Mouse (Mus musculus) spleen, postnatal 4 days (tissue): ENCODE measurements around the gene Trim8.
A peak's percentile ranks its signal among the peaks of the same experiment; 100 is the strongest.

Experiments
- DNase-seq, 2 experiments: peaks; one replicate each; pipeline ENCODE4 v3.0.0; 2022; ENCODE audit warnings: low spot score in 2 of 2

The Trim8 gene

DNA sequence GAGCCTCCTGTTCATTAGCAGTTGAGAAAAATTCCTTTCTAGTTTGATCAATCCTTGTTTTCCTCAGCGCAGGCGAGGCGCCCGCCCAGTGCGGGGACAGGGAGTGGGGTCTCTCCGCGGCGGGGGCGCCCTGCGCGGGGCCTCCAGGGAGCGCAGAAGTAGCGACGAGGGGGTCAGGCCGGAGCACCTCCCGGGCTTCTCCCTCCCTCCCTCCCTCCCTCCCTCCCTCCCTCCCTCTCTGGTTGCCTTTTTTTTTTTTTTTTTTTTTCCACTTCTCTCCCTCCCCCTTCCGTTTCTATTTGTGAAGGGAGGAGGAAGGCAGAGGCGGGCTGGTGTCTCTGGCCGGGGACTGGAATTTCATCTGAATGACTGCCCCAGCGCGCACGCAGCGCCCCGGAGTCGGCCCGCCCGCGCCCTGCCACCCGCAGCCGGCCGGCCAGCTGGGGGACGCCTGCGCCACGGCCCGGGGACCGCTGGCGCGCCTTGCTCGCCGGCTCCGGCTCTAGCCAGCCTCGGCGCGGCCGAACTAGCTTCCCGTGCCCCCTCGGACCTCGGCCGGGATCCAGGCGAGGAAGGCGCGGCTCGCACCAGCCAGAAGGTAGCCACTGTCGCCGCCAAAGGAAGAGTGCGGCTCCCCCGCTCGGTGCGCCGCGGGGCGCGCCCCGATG, at the start of gene Trim8:
Trim8 (plus strand) TSS at position 302 of the 668 bp plus-strand sequence.
- DNase-seq, result peak; percentile 67 to 87

DNA sequence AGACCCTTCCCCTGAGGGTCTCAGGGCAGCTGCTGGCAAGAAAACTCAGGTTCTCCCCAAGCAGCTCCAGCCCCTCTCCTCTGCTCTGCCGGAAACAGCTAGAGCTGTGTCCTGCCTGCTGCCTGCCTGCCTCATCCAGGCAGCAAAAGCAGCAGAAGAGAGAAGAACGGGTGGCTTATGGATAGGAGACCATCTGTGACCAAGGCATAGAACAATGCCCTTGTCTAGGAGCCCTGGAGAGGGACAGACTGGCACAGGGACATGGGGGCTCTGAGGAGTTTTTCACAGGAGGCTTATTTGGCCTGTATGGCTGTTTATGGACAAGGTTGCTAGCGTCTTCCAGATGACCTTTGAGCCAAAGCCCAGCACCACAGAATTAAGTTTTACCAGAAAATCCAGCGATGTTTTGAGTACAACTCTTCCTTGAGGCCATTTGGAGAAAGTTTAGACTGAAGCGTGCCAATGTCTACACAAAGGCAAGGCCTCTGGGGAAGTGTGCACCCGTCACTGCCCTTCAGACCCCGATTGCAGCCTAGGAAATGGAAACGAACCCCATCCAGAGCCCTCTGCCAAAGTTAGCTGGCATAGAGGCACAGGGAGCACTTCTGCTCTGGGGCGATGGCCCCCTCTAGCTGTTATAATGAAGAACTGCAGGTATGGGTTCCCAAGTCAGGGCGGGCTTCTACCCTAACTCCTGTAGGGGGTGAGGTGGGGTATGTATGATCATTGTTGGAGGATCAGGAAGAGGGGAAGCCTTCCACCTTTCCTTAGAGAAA, 49.3 kb upstream of the Trim8 start:
- peak; percentile 49 to 78 for DNase-seq

DNA sequence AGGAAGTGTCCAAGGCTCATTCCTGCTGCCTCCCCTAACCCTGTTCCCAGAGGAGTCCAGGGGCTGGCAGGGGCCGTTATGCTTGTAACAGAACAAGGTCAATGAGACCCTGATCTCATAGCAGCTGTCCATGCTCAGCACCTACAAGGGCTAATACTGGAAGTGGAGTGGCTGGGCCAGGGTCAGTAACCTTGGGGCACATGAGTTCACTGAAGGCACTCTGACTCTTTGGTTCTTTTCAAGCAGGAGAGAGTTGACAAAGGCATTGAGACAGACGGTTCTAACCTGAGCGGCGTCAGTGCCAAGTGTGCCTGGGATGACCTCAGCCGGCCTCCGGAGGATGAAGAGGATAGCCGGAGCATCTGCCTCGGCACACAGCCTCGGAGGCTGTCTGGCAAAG, 48.6 kb upstream of the Trim8 start:
- DNase-seq, result peak in 1 of 2 experiments; percentile 65

DNA sequence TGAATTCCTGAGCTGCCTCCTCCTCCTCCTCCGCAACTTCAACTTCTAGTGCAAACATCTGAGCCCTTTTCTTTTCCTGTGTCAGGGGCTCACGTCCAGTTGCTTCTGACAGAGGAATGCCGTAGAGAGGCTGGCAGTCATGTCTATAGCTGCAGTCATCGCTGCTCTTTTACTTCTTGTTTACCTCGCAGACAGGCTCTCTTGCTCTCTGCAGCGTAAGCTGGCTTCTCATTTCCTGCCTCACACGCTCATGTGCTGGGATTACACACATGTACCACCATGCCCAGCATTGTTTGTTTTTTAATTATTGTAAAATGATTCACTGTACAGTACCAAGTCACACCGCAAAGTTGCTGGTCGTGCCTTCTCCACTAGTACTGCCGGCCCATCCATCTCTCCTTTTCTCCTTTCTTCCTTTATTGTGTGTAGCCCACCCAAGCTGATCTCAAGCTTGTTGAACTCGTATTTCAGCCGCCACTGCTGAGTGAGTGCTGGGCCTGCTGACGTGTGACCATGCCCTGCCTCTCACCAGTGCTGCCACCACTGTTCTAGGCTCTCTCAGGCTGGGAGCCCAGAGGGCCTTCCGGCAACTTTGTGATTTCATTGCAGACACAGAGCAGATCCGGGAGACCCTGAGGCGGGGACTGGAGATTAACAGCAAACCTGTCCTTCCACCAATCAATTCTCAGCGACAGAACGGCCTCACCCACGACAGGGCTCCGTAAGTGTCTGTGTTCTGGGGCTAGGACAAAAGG, 47.2 kb upstream of the Trim8 start:
- peak; percentile 35 to 74 for DNase-seq

- DNase-seq, result peak; percentile 67 to 78
These were observed 46.5 kb upstream of the Trim8 start for GRCm38 (mm10) chr19:46455032-46455431.

GRCm38 (mm10) chr19:46455556-46455955, 45.9 kb upstream of the Trim8 start:
- no peak for DNase-seq

DNA sequence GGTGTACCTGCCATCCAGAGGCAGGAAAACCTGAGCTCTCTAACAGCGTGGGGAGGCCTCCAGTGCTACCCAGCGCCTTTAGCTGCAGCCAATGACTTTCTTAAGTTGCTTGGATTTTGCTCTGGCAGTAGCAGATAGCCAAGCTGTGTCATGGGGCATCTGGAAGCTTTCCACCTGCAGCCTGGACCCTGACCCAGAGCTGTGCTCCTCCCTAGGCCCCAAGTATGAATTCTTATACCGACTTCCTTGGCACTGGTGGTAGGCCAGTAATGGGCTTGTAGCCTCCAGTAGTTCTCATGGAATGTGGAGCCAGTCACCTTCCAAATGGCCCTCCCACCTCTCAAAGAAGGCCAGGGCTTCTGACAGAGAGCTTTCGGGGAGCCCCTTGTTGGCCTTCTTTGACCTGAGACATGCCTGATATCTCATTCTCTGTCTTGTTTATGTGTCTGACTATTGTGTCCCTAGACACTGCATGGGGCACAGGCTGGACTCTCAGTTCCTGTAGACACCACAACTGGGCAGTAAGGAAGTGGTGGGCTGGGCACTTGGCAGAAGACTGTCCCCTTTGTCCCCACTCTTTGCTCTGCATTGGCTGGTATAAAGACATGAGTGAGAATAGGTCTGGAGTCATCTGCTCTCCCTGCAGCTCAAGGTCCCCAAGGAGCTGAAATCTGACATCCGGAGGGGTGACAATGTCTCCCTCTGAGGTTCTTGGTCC, 45.3 kb upstream of the Trim8 start:
- DNase-seq, result peak in 1 of 2 experiments; percentile 67

- DNase-seq, result no peak
These were observed 43.7 kb upstream of the Trim8 start for GRCm38 (mm10) chr19:46457798-46458197.

DNA sequence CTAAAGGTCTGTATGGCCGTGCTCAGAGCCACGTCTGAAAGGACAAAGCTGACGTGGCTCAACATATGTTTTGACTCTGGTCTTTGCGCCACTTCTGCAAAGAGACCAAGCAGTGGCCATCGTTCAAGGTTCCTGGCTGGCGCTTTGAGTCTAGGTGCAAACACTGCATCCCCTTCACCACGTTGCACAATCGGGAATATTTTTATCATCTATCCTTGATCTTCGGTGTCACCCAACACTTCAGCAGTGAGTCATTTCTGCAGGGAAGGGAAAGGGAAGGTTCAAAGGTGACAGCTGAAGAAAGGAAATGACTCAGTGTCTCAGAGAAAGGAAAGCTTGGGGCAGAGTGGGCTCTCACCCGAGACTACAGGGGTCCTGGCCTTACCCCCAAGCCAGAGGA, 42.2 kb upstream of the Trim8 start:
- DNase-seq, result no peak

DNA sequence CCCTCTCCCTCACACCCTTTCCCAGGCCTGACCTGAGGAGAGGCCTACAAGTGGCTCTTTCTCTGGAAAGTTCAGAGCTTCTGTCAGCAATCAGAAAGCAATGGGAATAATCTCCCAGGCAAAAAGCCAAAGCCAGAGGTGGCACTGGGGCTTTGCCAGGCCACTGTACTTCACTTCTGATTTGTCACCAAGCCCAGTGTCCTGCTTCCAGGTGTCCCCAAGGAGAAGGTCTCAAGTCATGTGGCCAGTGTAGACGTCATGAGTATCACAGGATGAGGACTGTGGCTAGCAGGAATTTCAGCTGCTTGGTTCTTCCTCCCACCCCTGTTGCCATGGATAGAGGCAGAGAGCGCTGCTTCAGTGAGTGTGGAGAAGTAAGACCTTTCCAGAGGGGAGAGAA, 41.6 kb upstream of the Trim8 start:
- no peak for DNase-seq

DNA sequence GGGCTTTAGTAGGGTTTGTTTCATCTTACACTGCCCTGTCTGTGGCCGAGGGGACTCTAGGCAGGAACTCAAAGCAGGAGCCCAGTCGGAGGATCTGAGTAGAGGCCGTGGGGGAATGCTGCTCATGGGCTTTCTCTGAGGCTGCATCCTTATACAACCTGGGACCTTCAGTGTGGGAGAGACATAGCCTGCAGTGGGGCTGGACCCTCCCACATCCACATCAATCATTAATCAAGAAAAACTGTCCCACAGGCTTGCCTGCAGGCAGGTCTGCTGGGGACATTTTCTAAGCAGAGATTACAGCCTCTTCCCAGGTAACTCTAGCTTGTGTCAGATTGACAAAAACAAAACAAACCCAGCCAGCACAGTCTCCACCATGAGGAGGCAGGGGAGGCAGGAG, 38.9 kb upstream of the Trim8 start:
- DNase-seq, result no peak

- no peak for DNase-seq
These were observed 38.1 kb upstream of the Trim8 start for GRCm38 (mm10) chr19:46463446-46463845.

DNA sequence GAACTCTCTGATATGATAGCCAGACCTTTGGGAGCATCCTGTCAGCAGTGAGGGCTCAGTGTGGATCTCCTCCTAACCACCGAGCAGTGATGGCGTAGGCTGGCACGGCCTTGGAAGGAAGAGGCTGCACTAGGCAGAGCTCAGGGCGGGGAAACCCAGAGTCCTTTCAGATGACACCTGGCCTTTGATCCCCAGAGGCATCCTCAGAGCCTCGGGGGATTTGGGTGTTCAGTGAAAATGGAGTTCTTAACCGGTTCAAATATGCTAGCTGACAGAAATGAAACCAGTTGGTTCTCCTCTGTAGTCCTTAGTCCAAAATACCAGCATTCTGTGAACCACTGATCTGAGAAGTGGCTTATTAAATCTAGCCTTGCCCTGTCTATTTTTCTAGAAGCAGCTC, 35.3 kb upstream of the Trim8 start:
- DNase-seq, result peak; percentile 64 to 76

DNA sequence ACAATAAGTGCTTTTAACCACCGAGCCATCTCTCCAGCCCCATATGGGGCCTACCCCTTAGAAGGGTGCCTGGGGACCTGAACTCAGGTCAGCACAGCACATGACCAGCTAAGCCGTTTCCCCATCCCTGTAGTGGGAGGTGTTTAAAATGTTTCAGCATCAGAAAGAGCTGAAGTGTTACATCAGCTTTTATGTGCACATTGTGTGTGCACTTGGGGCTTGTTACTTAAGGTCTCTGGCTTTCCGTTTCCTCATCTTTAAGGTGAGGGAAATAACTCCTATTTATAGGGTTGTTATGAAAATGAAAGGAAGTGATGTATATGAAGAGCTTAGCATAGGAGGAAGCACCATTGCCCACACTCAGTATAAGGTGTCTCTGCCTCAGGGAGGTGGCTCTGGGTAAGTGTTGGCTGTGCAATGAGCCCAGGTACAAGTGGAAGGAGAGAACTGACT, 34.4 kb upstream of the Trim8 start:
- no peak for DNase-seq

GRCm38 (mm10) chr19:46470364-46471240, 30.9 kb upstream of the Trim8 start:
- DNase-seq, result no peak

DNA sequence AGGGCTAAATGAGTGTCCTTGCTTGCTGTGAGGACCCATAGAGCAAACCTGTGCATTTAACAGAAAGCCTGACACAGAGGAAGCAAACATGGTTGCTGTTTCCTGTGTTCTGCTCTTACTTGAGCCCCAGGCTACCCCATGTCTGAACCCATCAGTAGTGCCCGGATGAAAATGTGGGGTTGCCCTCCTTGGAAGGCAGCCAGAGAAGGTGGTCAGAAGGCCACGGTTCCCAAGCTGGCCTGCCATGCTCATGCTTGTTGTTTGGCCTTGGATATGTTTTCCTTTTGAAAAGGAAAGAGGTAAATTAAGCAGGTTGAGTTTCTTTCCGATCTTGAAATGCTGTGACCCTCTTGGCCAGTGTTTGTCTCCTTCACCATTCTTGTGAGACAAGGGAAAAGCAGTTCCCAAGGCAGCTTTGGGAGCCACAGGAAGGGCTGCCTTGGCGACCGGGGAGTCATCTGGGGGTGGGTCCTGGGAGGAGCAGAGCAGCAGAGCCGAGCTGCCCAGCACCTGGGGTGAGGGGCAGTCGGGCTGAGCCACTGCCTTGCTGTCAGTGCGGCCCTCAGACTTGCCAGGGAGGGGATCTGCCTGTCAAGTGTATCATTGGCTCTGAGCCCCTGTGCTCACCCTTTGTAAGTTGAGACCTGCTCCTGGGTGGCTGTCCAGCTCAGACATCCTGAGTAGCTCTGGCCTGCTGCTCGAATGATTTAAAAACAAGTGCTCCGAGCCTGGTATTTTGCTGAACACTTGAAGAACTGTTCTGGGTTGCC, 30.0 kb upstream of the Trim8 start:
- no peak for DNase-seq

GRCm38 (mm10) chr19:46477432-46477845, 24.1 kb upstream of the Trim8 start:
- no peak for DNase-seq

DNA sequence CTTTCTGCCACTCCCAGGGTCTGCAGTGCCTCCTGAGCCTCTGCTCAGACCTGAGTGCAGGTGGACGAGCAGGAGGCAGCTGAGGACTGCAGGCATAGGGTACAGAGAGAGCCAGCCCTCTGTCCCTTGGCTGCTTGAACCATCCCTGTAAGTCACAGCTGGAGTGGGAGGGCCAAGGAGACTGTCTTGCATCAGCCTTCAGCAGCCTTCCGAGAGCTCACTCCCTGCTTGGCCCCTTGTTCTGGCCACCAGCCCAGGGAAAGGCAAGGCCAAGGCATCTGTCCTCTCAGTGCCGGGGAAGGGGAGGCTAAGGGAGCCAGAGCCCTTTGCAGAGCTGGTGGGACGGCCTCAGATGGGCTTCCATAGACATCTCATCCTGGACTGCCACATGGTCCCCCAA, 23.3 kb upstream of the Trim8 start:
- no peak for DNase-seq

DNA sequence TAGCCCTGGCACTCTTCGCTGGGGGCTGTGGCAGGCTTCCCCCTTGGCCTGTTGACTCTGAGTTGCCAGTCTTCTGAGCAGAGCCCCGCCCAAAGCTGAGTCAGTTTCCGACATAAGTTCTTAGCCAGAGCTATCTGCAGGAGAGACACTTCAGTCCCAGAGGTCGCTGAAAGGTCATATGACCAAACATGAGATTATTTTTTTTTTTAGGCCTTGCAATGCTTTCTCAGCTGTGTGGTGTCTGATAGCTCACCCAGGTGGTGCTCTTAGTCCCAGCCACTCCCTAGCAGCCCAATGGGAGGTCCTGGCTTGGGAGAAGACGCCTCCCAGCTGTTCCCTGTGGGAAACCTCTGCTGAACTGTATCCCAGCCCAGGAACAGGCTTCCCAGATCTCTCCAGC, 22.7 kb upstream of the Trim8 start:
- DNase-seq, result no peak
